Mouse (Mus musculus) adrenal gland, postnatal 25 days (tissue): ENCODE measurements at regions not wholly inside any gene's neighbourhood (a gene's known extent, or its start where the extent isn't known, plus 50 kb on each side); places are given as distances from the start of the nearest gene placed in this dataset.

Experiments used
- DNase-seq: peaks from one replicate; pipeline ENCODE4 v3.0.0; 2021; ENCODE audit warnings: mixed read lengths

- no peak for DNase-seq
Observed at GRCm38 (mm10) chr1:133981185-133981584, 55.9 kb upstream of the Fmod start.

GRCm38 (mm10) chr1:133978271-133978988 is 57.2 kb upstream of the Prelp start:
- peak; percentile 22 for DNase-seq

GRCm38 (mm10) chr1:133977260-133977659 is 56.0 kb upstream of the Prelp start:
- DNase-seq: no peak

- no peak for DNase-seq
Observed at GRCm38 (mm10) chr1:133973801-133974200, 52.6 kb upstream of the Prelp start.

- DNase-seq: no peak
Observed at GRCm38 (mm10) chr1:133971290-133971689, 50.1 kb upstream of the Prelp start.
